Mouse (Mus musculus) hindbrain, embryonic 14.5 days (tissue): ENCODE results near the gene Lhfpl5. TPM values are rescaled to one million over a fixed set of nuclear protein-coding genes. Genes with fewer than 3 reads are reported as not detected.
"Not testable (repeated sequence)": the region's sequence is repeated elsewhere in the genome, so short reads cannot be mapped to it uniquely, and the experiment has no call there.

Source experiments
- ATAC-seq: fragments of 200-750 bp; cut with Nextera tagmentation; 2 replicates; pipeline ENCODE4 v1.8.0; 2017; ENCODE audit warnings: moderate number of reproducible peaks, mild to moderate bottlenecking, moderate TSS enrichment, moderate library complexity; ENCODE audit not compliant: low FRiP score
- DNase-seq: peaks from one replicate; pipeline ENCODE4 v3.0.0-alpha.2; 2015; ENCODE audit warnings: low spot score
- H3K27ac ChIP-seq: fragments of 300-500 bp; sonication (generic); 2 replicates; pipeline ENCODE4 v1.5.1; 2014; ENCODE audit warnings: mild to moderate bottlenecking, moderate library complexity
- H3K27me3 ChIP-seq: fragments of 300-500 bp; sonication (generic); 2 replicates; pipeline ENCODE4 v1.6.1; 2014; ENCODE audit warnings: mild to moderate bottlenecking, low read length, mixed read lengths; ENCODE audit not compliant: control insufficient read depth, insufficient read depth
- H3K36me3 ChIP-seq: fragments of 300-500 bp; sonication (generic); replicated peaks from 2 replicates; pipeline ENCODE4 v1.6.1; 2014; ENCODE audit not compliant: control insufficient read depth, insufficient read depth
- H3K4me1 ChIP-seq: fragments of 300-500 bp; sonication (generic); replicated peaks from 2 replicates; pipeline ENCODE4 v1.6.1; 2014; ENCODE audit warnings: antibody characterized with exemption, low read length, mixed read lengths; ENCODE audit not compliant: control insufficient read depth, insufficient read depth
- H3K4me2 ChIP-seq: fragments of 300-500 bp; sonication (generic); replicated peaks from 2 replicates; pipeline ENCODE4 v1.6.1; 2014; ENCODE audit warnings: mild to moderate bottlenecking, moderate library complexity
- H3K4me3 ChIP-seq: fragments of 300-500 bp; sonication (generic); replicated peaks from 2 replicates; pipeline ENCODE4 v1.5.1; 2014; ENCODE audit warnings: mild to moderate bottlenecking, low read length
- H3K9ac ChIP-seq: fragments of 300-500 bp; sonication (generic); 2 replicates; pipeline ENCODE4 v1.6.1; 2014
- H3K9me3 ChIP-seq: fragments of 300-500 bp; sonication (generic); 2 replicates; pipeline ENCODE4 v1.6.1; 2016; ENCODE audit warnings: low read length; ENCODE audit not compliant: control insufficient read depth
- WGBS: fragments of 180-500 bp; shearing (Covaris S2); extraction: QIAGEN DNeasy Blood & Tissue Kit; methylation state at CpG from one replicate; pipeline ENCODE4 v1.1.7; 2014; 5-methylcytosine and 5-hydroxymethylcytosine counted together
- polyA plus RNA-seq: library from polyadenylated mRNA; unstranded; fragments of >200 nt; fragmentation: Nextera tagmentation; extraction: Ambion mirVana; gene quantifications from 2 replicates; pipeline ENCODE4 v1.2.1, GENCODE M21; 2014

Gene Lhfpl5
- polyA plus RNA-seq, 1 experiment from 2014 or later: 13.5 TPM

GRCm38 (mm10) chr17:28546925-28547324 lies 28.5 kb upstream of the Lhfpl5 start:
- no peaks in the 10 kb centered on the region for H3K9me3 ChIP-seq
- 81% methylated on average over 1 of the region's 1 CpGs for WGBS

GRCm38 (mm10) chr17:28548550-28548949 lies 26.9 kb upstream of the Lhfpl5 start:
- Histone ChIP-seq H3K4me1 (no peaks in the 10 kb centered on the region), H3K9me3 (no peaks in the 10 kb centered on the region), H3K27me3 (no peaks in the 10 kb centered on the region), H3K9ac (no peak overlapping the region), H3K27ac (no peak overlapping the region), H3K4me3 (no peak overlapping the region), H3K4me2 (no peak overlapping the region), H3K36me3 (no peaks in the 10 kb centered on the region)
- ATAC-seq: no peak
- no peak for DNase-seq
- 72% methylated on average over 11 of the region's 11 CpGs for WGBS

More at GRCm38 (mm10) chr17:28546925-28547324, 28.5 kb upstream of the Lhfpl5 start:
- no peaks in the 10 kb centered on the region for H3K27me3 ChIP-seq
- H3K4me1 ChIP-seq: no peaks in the 10 kb centered on the region
- no peak overlapping the region for H3K9ac ChIP-seq
- DNase-seq (no peak), ATAC-seq (no peak)
- H3K27ac ChIP-seq: no peak overlapping the region
- no peak overlapping the region for H3K4me3 ChIP-seq
- no peak overlapping the region for H3K4me2 ChIP-seq
- H3K36me3 ChIP-seq: no peaks in the 10 kb centered on the region

DNA sequence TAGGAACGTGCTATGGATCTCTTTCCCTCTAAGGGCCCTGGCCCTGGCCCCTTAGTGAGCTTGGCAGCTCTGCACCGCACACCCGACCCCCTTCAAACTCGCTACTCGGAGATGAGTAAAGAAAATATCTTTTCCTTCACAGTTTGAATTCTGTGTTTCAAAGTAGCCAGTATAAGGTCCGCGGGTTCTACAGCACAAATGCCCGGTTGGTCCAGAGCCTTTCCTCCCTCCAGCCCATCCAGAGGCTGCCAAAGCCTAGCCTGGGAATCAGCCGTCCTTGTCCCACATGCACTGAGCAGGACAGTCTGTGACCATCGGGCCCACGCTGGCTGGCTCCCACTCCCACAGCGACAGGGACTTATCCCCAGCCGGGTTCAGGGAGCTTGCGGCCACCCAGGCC lies 26.3 kb upstream of the Lhfpl5 start, which contains the start of gene Clpsl2:
Gene Clpsl2, plus strand, starts transcription at position 301 of the 400 bp plus-strand sequence.
- Histone ChIP-seq H3K4me3 (no peak within 1 kb of the TSS), H3K4me2 (no peak within 1 kb of the TSS), H3K27me3 (no peaks in the 10 kb centered on the region), H3K27ac (no peak within 1 kb of the TSS), H3K4me1 (no peaks in the 10 kb centered on the region), H3K9ac (no peak within 1 kb of the TSS), H3K9me3 (no peaks in the 10 kb centered on the region), H3K36me3 (no peaks in the 10 kb centered on the region)
- 81% methylated on average over 14 of the region's 14 CpGs for WGBS
- DNase-seq (no peak), ATAC-seq (no peak)

- H3K4me2 ChIP-seq: no peak overlapping the region
- H3K4me3 ChIP-seq: no peak overlapping the region
- no peaks in the 10 kb centered on the region for H3K9me3 ChIP-seq
- no peak overlapping the region for H3K27ac ChIP-seq
- no peaks in the 10 kb centered on the region for H3K27me3 ChIP-seq
- 5% methylated on average over 14 of the region's 14 CpGs for WGBS
- H3K36me3 ChIP-seq: no peaks in the 10 kb centered on the region
- H3K9ac ChIP-seq: no peak overlapping the region
- ATAC-seq (no peak), DNase-seq (peak; percentile 67)
- no peaks in the 10 kb centered on the region for H3K4me1 ChIP-seq
Observed at GRCm38 (mm10) chr17:28553040-28553793, 22.2 kb upstream of the Lhfpl5 start.

DNA sequence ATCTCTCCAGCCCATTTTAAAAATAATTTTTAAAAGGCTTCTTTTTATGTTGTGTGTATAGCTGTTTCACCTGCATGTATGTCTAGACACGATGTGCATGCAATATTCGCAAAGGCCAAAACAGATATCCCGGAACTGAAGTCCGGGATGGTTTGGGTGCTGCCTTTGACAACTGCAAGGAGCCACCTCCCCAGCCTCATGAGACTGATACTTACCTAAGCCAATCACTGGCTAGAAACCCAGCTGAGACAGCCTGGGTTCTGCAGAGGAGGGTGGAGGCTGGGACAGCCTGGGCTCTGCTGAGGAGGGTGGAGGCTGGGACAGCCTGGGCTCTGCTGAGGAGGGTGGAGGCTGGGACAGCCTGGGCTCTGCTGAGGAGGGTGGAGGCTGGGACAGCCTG lies 21.4 kb upstream of the Lhfpl5 start:
- not testable (repeated sequence) for H3K4me1 ChIP-seq, ATAC-seq, H3K4me2 ChIP-seq, H3K9me3 ChIP-seq, H3K27me3 ChIP-seq, H3K36me3 ChIP-seq, DNase-seq, H3K27ac ChIP-seq, H3K9ac ChIP-seq, H3K4me3 ChIP-seq
- 91% methylated on average over 4 of the region's 4 CpGs for WGBS

- Histone ChIP-seq H3K4me3 (no peak overlapping the region), H3K4me1 (no peaks in the 10 kb centered on the region), H3K4me2 (no peak overlapping the region), H3K36me3 (no peaks in the 10 kb centered on the region), H3K27me3 (no peaks in the 10 kb centered on the region), H3K27ac (no peak overlapping the region), H3K9me3 (no peaks in the 10 kb centered on the region), H3K9ac (no peak overlapping the region)
- WGBS: 57% methylated on average over 6 of the region's 6 CpGs
- ATAC-seq: no peak
- no peak for DNase-seq
Observed at GRCm38 (mm10) chr17:28556635-28557396, 18.6 kb upstream of the Lhfpl5 start.

- no peaks in the 10 kb centered on the region for H3K9me3 ChIP-seq
- H3K4me1 ChIP-seq: no peaks in the 10 kb centered on the region
- 76% methylated on average over 6 of the region's 6 CpGs for WGBS
- no peak overlapping the region for H3K4me3 ChIP-seq
- no peaks in the 10 kb centered on the region for H3K27me3 ChIP-seq
- H3K9ac ChIP-seq: no peak overlapping the region
- DNase-seq: no peak
- no peaks in the 10 kb centered on the region for H3K36me3 ChIP-seq
- no peak overlapping the region for H3K27ac ChIP-seq
- no peak overlapping the region for H3K4me2 ChIP-seq
- no peak for ATAC-seq
Observed at GRCm38 (mm10) chr17:28557772-28558171, 17.7 kb upstream of the Lhfpl5 start.

- Histone ChIP-seq H3K9me3 (no peaks in the 10 kb centered on the region), H3K4me3 (no peak within 1 kb of the TSS), H3K9ac (no peak within 1 kb of the TSS), H3K4me2 (no peak within 1 kb of the TSS), H3K27me3 (no peaks in the 10 kb centered on the region), H3K4me1 (no peaks in the 10 kb centered on the region), H3K36me3 (no peaks in the 10 kb centered on the region), H3K27ac (no peak within 1 kb of the TSS)
- DNase-seq (no peak), ATAC-seq (no peak)
- WGBS: 89% methylated on average over 4 of the region's 4 CpGs
Observed at GRCm38 (mm10) chr17:28560598-28560997, 14.8 kb upstream of the Lhfpl5 start, which contains the start of gene Clps. Gene Clps, minus strand, starts transcription at chr17:28560766.

- WGBS: 67% methylated on average over 7 of the region's 7 CpGs
- DNase-seq (no peak), ATAC-seq (no peak)
- Histone ChIP-seq H3K9me3 (no peaks in the 10 kb centered on the region), H3K36me3 (no peaks in the 10 kb centered on the region), H3K27ac (no peak overlapping the region), H3K9ac (no peak overlapping the region), H3K4me3 (no peak overlapping the region), H3K4me2 (no peak overlapping the region), H3K27me3 (no peaks in the 10 kb centered on the region), H3K4me1 (no peaks in the 10 kb centered on the region)
Observed at GRCm38 (mm10) chr17:28561613-28562012, 13.8 kb upstream of the Lhfpl5 start.
